Mouse (Mus musculus) megakaryocyte, embryonic 14.5 days (primary cell): ENCODE data around the gene Ccl27a. TPM values are rescaled to one million over a fixed set of nuclear protein-coding genes. Genes with fewer than 3 reads are reported as not detected.
"Not testable (repeated sequence)": the region's sequence is repeated elsewhere in the genome, so short reads cannot be mapped to it uniquely, and the experiment has no call there.

ENCODE experiments used
- H3K27me3 ChIP-seq: replicated peaks from 2 replicates; pipeline ENCODE3; 2012; ENCODE audit warnings: inconsistent platforms
- H3K36me3 ChIP-seq: replicated peaks from 2 replicates; pipeline ENCODE3; 2012; ENCODE audit warnings: low read length, inconsistent platforms, mixed read lengths
- H3K4me1 ChIP-seq: 2 replicates; pipeline ENCODE4 v1.6.1; 2012; ENCODE audit warnings: inconsistent platforms
- H3K4me3 ChIP-seq: replicated peaks from 2 replicates; pipeline ENCODE3; 2012; ENCODE audit warnings: moderate library complexity, mild to moderate bottlenecking, inconsistent platforms
- H3K9me3 ChIP-seq: 2 replicates; pipeline ENCODE4 v1.6.1; 2012; ENCODE audit warnings: inconsistent platforms
- polyA plus RNA-seq: library from polyadenylated mRNA; stranded (reverse); fragments of >175 nt; gene quantifications from 2 replicates; pipeline ENCODE4 v1.2.3, GENCODE M21; 2012; ENCODE audit warnings: low replicate concordance; ENCODE audit not compliant: insufficient read depth

Ccl27a gene
- 1.1 TPM in 1 of 2 replicates, not detected in the other for polyA plus RNA-seq

- not testable (repeated sequence) for H3K36me3 ChIP-seq, H3K9me3 ChIP-seq, H3K4me3 ChIP-seq, H3K27me3 ChIP-seq, H3K4me1 ChIP-seq
These were observed at the start of gene Ccl27a for GRCm38 (mm10) chr4:41774002-41774401. Gene Ccl27a, minus strand, starts transcription at chr4:41774247.

GRCm38 (mm10) chr4:41783197-41783596 is 9.2 kb upstream of the Ccl27a start:
- not testable (repeated sequence) for H3K36me3 ChIP-seq, H3K4me1 ChIP-seq, H3K4me3 ChIP-seq, H3K27me3 ChIP-seq, H3K9me3 ChIP-seq

- not testable (repeated sequence) for H3K27me3 ChIP-seq, H3K9me3 ChIP-seq
These were observed 8.7 kb upstream of the Ccl27a start for GRCm38 (mm10) chr4:41782711-41783110.

GRCm38 (mm10) chr4:41781748-41782485 is 7.9 kb upstream of the Ccl27a start:
- H3K9me3 ChIP-seq, H3K27me3 ChIP-seq, H3K4me3 ChIP-seq, H3K4me1 ChIP-seq, H3K36me3 ChIP-seq: not testable (repeated sequence)

More at GRCm38 (mm10) chr4:41782711-41783110, 8.7 kb upstream of the Ccl27a start:
- H3K4me1 ChIP-seq, H3K4me3 ChIP-seq, H3K36me3 ChIP-seq: not testable (repeated sequence)

GRCm38 (mm10) chr4:41781271-41781670 is 7.2 kb upstream of the Ccl27a start:
- H3K27me3 ChIP-seq, H3K4me3 ChIP-seq, H3K4me1 ChIP-seq, H3K36me3 ChIP-seq, H3K9me3 ChIP-seq: not testable (repeated sequence)

- not testable (repeated sequence) for H3K4me3 ChIP-seq, H3K9me3 ChIP-seq, H3K36me3 ChIP-seq, H3K4me1 ChIP-seq, H3K27me3 ChIP-seq
These were observed 1.8 kb upstream of the Ccl27a start for GRCm38 (mm10) chr4:41775840-41776239.

GRCm38 (mm10) chr4:41774506-41774905 is 459 bp upstream of the Ccl27a start:
- H3K4me1 ChIP-seq, H3K27me3 ChIP-seq, H3K4me3 ChIP-seq, H3K36me3 ChIP-seq, H3K9me3 ChIP-seq: not testable (repeated sequence)

GRCm38 (mm10) chr4:41773502-41773901 is 545 bp downstream of the Ccl27a start:
- H3K4me1 ChIP-seq, H3K9me3 ChIP-seq, H3K27me3 ChIP-seq, H3K36me3 ChIP-seq, H3K4me3 ChIP-seq: not testable (repeated sequence)

GRCm38 (mm10) chr4:41772946-41773345 is 1.1 kb downstream of the Ccl27a start:
- H3K36me3 ChIP-seq, H3K4me3 ChIP-seq, H3K9me3 ChIP-seq, H3K27me3 ChIP-seq, H3K4me1 ChIP-seq: not testable (repeated sequence)

- H3K4me1 ChIP-seq, H3K9me3 ChIP-seq, H3K27me3 ChIP-seq, H3K36me3 ChIP-seq, H3K4me3 ChIP-seq: not testable (repeated sequence)
These were observed 6.7 kb downstream of the Ccl27a start for GRCm38 (mm10) chr4:41767301-41767700.

- H3K4me1 ChIP-seq, result peaks cover 26% of the 10 kb centered on the region
- H3K4me3 ChIP-seq, H3K27me3 ChIP-seq, H3K9me3 ChIP-seq: not testable (repeated sequence)
- peaks cover 22% of the 10 kb centered on the region for H3K36me3 ChIP-seq
These were observed 10.9 kb downstream of the Ccl27a start for GRCm38 (mm10) chr4:41763176-41763575.

GRCm38 (mm10) chr4:41762688-41763114 is 11.3 kb downstream of the Ccl27a start:
- not testable (repeated sequence) for H3K9me3 ChIP-seq, H3K27me3 ChIP-seq, H3K4me3 ChIP-seq
- Histone ChIP-seq H3K4me1 (peaks cover 26% of the 10 kb centered on the region), H3K36me3 (peaks cover 27% of the 10 kb centered on the region)
